Mouse (Mus musculus) embryonic facial prominence, embryonic 13.5 days (tissue): ENCODE measurements around the gene Meis2. TPM values are rescaled to one million over a fixed set of nuclear protein-coding genes. Genes with fewer than 3 reads are reported as not detected.

ENCODE experiments used
- ATAC-seq: fragments of 200-750 bp; cut with Nextera tagmentation; 2 replicates; pipeline ENCODE4 v1.8.0; 2017; ENCODE audit warnings: low read depth; ENCODE audit not compliant: insufficient number of reproducible peaks, insufficient read depth, low FRiP score, low TSS enrichment
- H3K27ac ChIP-seq: fragments of 300-500 bp; sonication (generic); 2 replicates; pipeline ENCODE4 v1.5.1; 2015; ENCODE audit warnings: moderate library complexity, mild to moderate bottlenecking, inconsistent platforms
- H3K27me3 ChIP-seq: fragments of 300-500 bp; sonication (generic); 2 replicates; pipeline ENCODE4 v1.6.1; 2015; ENCODE audit warnings: mild to moderate bottlenecking, inconsistent platforms
- H3K36me3 ChIP-seq: fragments of 300-500 bp; sonication (generic); 2 replicates; pipeline ENCODE4 v1.6.1; 2015; ENCODE audit warnings: mild to moderate bottlenecking, inconsistent platforms
- H3K4me1 ChIP-seq: fragments of 300-500 bp; sonication (generic); 2 replicates; pipeline ENCODE4 v1.6.1; 2015; ENCODE audit warnings: inconsistent platforms
- H3K4me2 ChIP-seq: fragments of 300-500 bp; sonication (generic); 2 replicates; pipeline ENCODE4 v1.6.1; 2015; ENCODE audit warnings: moderate library complexity, mild to moderate bottlenecking, inconsistent platforms
- H3K4me3 ChIP-seq: fragments of 300-500 bp; sonication (generic); 2 replicates; pipeline ENCODE4 v1.5.1; 2015; ENCODE audit warnings: mild to moderate bottlenecking, inconsistent platforms
- H3K9ac ChIP-seq: fragments of 300-500 bp; sonication (generic); 2 replicates; pipeline ENCODE4 v1.6.1; 2015; ENCODE audit warnings: mild to moderate bottlenecking, inconsistent platforms
- H3K9me3 ChIP-seq: fragments of 300-500 bp; sonication (generic); 2 replicates; pipeline ENCODE4 v1.6.1; 2016; ENCODE audit warnings: inconsistent platforms
- whole genome bisulfite sequencing: fragments of 180-500 bp; shearing (Covaris S2); methylation state at CpG from one replicate; pipeline ENCODE4 v1.1.7; 2015; ENCODE audit warnings: mixed read lengths; 5-methylcytosine and 5-hydroxymethylcytosine counted together
- polyA plus RNA-seq: library from polyadenylated mRNA; unstranded; fragments of >200 nt; fragmentation: Nextera tagmentation; extraction: Ambion mirVana; gene quantifications from 2 replicates; pipeline ENCODE4 v1.2.1, GENCODE M21; 2015

The Meis2 gene
- polyA plus RNA-seq, 1 experiment from 2014 or later: 43.1 TPM

GRCm38 (mm10) chr2:115850961-115851360, 214.7 kb downstream of the Meis2 start:
- H3K4me1 ChIP-seq: peaks cover 16% of the 10 kb centered on the region
- no peak overlapping the region for H3K9ac ChIP-seq
- ATAC-seq: no peak
- H3K4me3 ChIP-seq: no peak overlapping the region
- peaks cover 66% of the 10 kb centered on the region for H3K27me3 ChIP-seq
- H3K4me2 ChIP-seq: no peak overlapping the region
- no peaks in the 10 kb centered on the region for H3K36me3 ChIP-seq
- WGBS: 92% methylated on average over 4 of the region's 4 CpGs
- H3K9me3 ChIP-seq: no peaks in the 10 kb centered on the region
- H3K27ac ChIP-seq: no peak overlapping the region

GRCm38 (mm10) chr2:115842821-115843220, 222.8 kb downstream of the Meis2 start:
- no peak for ATAC-seq
- no peak overlapping the region for H3K27ac ChIP-seq
- H3K4me1 ChIP-seq: no peaks in the 10 kb centered on the region
- H3K9ac ChIP-seq: no peak overlapping the region
- no peaks in the 10 kb centered on the region for H3K36me3 ChIP-seq
- no peaks in the 10 kb centered on the region for H3K9me3 ChIP-seq
- H3K27me3 ChIP-seq: no peaks in the 10 kb centered on the region; the same call in 1 of the 2 replicates
- H3K4me3 ChIP-seq: no peak overlapping the region
- no peak overlapping the region for H3K4me2 ChIP-seq

- ATAC-seq: no peak
- no peaks in the 10 kb centered on the region for H3K27me3 ChIP-seq
- H3K4me1 ChIP-seq: no peaks in the 10 kb centered on the region
- no peaks in the 10 kb centered on the region for H3K9me3 ChIP-seq
- H3K4me3 ChIP-seq: no peak overlapping the region
- no peaks in the 10 kb centered on the region for H3K36me3 ChIP-seq
- H3K27ac ChIP-seq: no peak overlapping the region
- no peak overlapping the region for H3K4me2 ChIP-seq
- 86% methylated on average over 2 of the region's 2 CpGs for WGBS
- H3K9ac ChIP-seq: no peak overlapping the region
Measured at GRCm38 (mm10) chr2:115836034-115836433, 229.6 kb downstream of the Meis2 start.

- Histone ChIP-seq H3K36me3 (no peaks in the 10 kb centered on the region), H3K27ac (no peak overlapping the region), H3K4me2 (no peak overlapping the region), H3K27me3 (no peaks in the 10 kb centered on the region), H3K4me1 (no peaks in the 10 kb centered on the region), H3K9ac (no peak overlapping the region), H3K4me3 (no peak overlapping the region), H3K9me3 (no peaks in the 10 kb centered on the region)
- WGBS: 82% methylated on average over 5 of the region's 5 CpGs
- no peak for ATAC-seq
Measured at GRCm38 (mm10) chr2:115822361-115822760, 243.3 kb downstream of the Meis2 start.

GRCm38 (mm10) chr2:115817959-115818358, 247.7 kb downstream of the Meis2 start:
- ATAC-seq: no peak
- WGBS: 76% methylated on average over 6 of the region's 6 CpGs
- H3K9me3 ChIP-seq: no peaks in the 10 kb centered on the region
- H3K4me3 ChIP-seq: no peak overlapping the region
- H3K4me2 ChIP-seq: no peak overlapping the region
- H3K4me1 ChIP-seq: peaks cover 6% of the 10 kb centered on the region; the same call in 1 of the 2 replicates
- H3K27me3 ChIP-seq: 0 out of 2 replicates have a peak, but pooled peaks cover 6% of the 10 kb centered on the region
- H3K36me3 ChIP-seq: no peaks in the 10 kb centered on the region
- H3K9ac ChIP-seq: no peak overlapping the region
- no peak overlapping the region for H3K27ac ChIP-seq

- Histone ChIP-seq H3K9me3 (no peaks in the 10 kb centered on the region), H3K4me1 (peaks cover 14% of the 10 kb centered on the region; the same call in 1 of the 2 replicates), H3K27ac (no peak overlapping the region), H3K27me3 (peaks cover 14% of the 10 kb centered on the region; the same call in 1 of the 2 replicates), H3K9ac (no peak overlapping the region), H3K4me2 (peak overlapping the region; percentile 29; the same call in 1 of the 2 replicates), H3K36me3 (no peaks in the 10 kb centered on the region), H3K4me3 (no peak overlapping the region)
- ATAC-seq: no peak
- WGBS: 59% methylated on average over 6 of the region's 6 CpGs
Measured at GRCm38 (mm10) chr2:115813721-115814120, 251.9 kb downstream of the Meis2 start.

GRCm38 (mm10) chr2:115813316-115813715, 252.3 kb downstream of the Meis2 start:
- ATAC-seq: no peak
- no peak overlapping the region for H3K4me3 ChIP-seq
- peak overlapping the region; percentile 29; the same call in 1 of the 2 replicates for H3K4me2 ChIP-seq
- no peaks in the 10 kb centered on the region for H3K9me3 ChIP-seq
- no peaks in the 10 kb centered on the region for H3K36me3 ChIP-seq
- no peak overlapping the region for H3K27ac ChIP-seq
- H3K27me3 ChIP-seq: peaks cover 14% of the 10 kb centered on the region; the same call in 1 of the 2 replicates
- peaks cover 14% of the 10 kb centered on the region; the same call in 1 of the 2 replicates for H3K4me1 ChIP-seq
- no peak overlapping the region for H3K9ac ChIP-seq
- 27% methylated on average over 11 of the region's 11 CpGs for WGBS
